Mouse (Mus musculus) MEL (cell line): ENCODE results near the gene Asna1.

Experiments used
- CHD2 ChIP-seq: IDR thresholded peaks from 2 replicates; pipeline ENCODE4 v1.6.1; 2011; ENCODE audit warnings: low read length, improper control_type of control experiment
- CTCF ChIP-seq, 3 experiments: IDR thresholded peaks in 2 of 3; conservative IDR thresholded peaks in 1 of 3; 2 replicates each; pipeline ENCODE4 v1.5.1; 2011 to 2012; ENCODE audit warnings: low read length in 3 of 3, low read depth in 2 of 3, mild to moderate bottlenecking in 2 of 3, improper control_type of control experiment in 1 of 3, inconsistent platforms in 1 of 3, mixed read lengths in 1 of 3, moderate library complexity in 1 of 3; ENCODE audit not compliant: control insufficient read depth in 1 of 3, insufficient read depth in 1 of 3, poor library complexity in 1 of 3, severe bottlenecking in 1 of 3
- EP300 ChIP-seq, 2 experiments: IDR thresholded peaks; 2 replicates each; pipeline ENCODE4 v1.6.1; 2011; ENCODE audit warnings: improper control_type of control experiment in 2 of 2, low read length in 2 of 2, low read depth in 1 of 2, mild to moderate bottlenecking in 1 of 2
- ETS1 ChIP-seq: IDR thresholded peaks from 2 replicates; pipeline ENCODE4 v1.6.1; 2012; ENCODE audit warnings: low read depth, mild to moderate bottlenecking, inconsistent platforms, low read length, improper control_type of control experiment, moderate library complexity
- GATA1 ChIP-seq: IDR thresholded peaks from 2 replicates; pipeline ENCODE4 v1.6.1; 2011; ENCODE audit warnings: low read depth, low read length, improper control_type of control experiment
- KAT2A ChIP-seq: conservative IDR thresholded peaks from 2 replicates; pipeline ENCODE4 v1.6.1; 2012; ENCODE audit warnings: low read depth, low read length, improper control_type of control experiment, inconsistent platforms
- MXI1 ChIP-seq: IDR thresholded peaks from 2 replicates; pipeline ENCODE4 v1.6.1; 2011; ENCODE audit warnings: mild to moderate bottlenecking, low read depth, low read length, improper control_type of control experiment
- MYC ChIP-seq: IDR thresholded peaks from 2 replicates; pipeline ENCODE4 v1.6.1; 2011; ENCODE audit warnings: low read depth, mild to moderate bottlenecking, low read length, improper control_type of control experiment, moderate library complexity
- POLR2A ChIP-seq, 2 experiments: IDR thresholded peaks; 2 replicates each; pipeline ENCODE4 v1.6.1; 2011 to 2012; ENCODE audit warnings: low read length in 2 of 2, mild to moderate bottlenecking in 2 of 2, control low read depth in 1 of 2, improper control_type of control experiment in 1 of 2, low read depth in 1 of 2, moderate library complexity in 1 of 2; ENCODE audit not compliant: control insufficient read depth in 1 of 2, insufficient read depth in 1 of 2, poor library complexity in 1 of 2
- TBP ChIP-seq: IDR thresholded peaks from 2 replicates; pipeline ENCODE4 v1.8.0; 2011; ENCODE audit warnings: low read depth, low read length, improper control_type of control experiment
- USF1 ChIP-seq: IDR thresholded peaks from 2 replicates; pipeline ENCODE4 v1.6.1; 2014; ENCODE audit warnings: low read depth, mild to moderate bottlenecking, inconsistent platforms, low read length, improper control_type of control experiment, moderate library complexity
- ZKSCAN1 ChIP-seq: IDR thresholded peaks from 2 replicates; pipeline ENCODE4 v1.6.1; 2012; ENCODE audit warnings: low read depth, mild to moderate bottlenecking, inconsistent platforms, low read length, improper control_type of control experiment, moderate library complexity
- ZMIZ1 ChIP-seq: IDR thresholded peaks from 2 replicates; pipeline ENCODE4 v1.6.1; 2012; ENCODE audit warnings: low read depth, mild to moderate bottlenecking, inconsistent platforms, low read length, improper control_type of control experiment, moderate library complexity

DNA sequence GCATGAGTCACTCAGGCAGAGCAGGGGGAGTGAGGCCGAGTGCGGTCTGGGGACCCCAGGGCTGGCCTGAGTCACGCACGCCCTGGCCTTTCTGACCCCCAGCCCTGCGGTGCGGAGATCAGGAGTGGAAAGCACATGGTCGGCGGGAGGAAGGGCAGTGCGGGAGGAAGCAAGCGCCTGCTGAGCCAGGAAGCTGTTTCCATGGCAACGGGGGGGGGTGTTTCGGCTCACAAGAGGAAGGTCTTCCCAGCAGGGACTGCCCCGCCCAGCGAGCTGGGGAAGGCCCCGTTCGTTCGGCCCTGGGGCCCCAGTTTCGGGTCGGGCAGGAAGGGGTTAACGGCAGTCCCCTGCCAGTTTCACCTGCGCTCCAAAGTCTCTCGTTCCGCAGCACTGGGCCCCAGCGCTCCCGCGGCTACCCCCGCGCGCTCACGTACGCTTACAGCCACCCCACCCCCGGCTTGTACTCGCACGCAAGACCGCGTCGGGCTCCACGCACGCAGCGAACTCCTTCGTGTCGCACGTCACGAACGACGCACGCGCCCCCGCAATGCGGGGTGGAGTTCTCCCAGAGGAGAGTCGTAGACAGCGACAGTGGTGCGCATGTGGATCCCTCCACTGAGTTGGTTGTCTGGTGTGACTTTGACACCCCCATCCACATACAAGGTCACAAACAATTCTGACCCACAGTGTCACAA is 39.2 kb downstream of the Asna1 start:
- TF ChIP-seq ETS1, result peak; percentile 46; the same call in 1 of the 2 replicates
- TF ChIP-seq POLR2A (IDR thresholded peaks at IDR 0.05; ENCODE audit: control insufficient read depth in 1 of 2, insufficient read depth in 1 of 2, low read depth in 1 of 2, low read length in 2 of 2, poor library complexity in 1 of 2), result peak; percentile 18 to 70
- no peak; the same call in 1 of the 2 replicates for TF ChIP-seq TBP
- peak; percentile 76; the same call in 1 of the 2 replicates for TF ChIP-seq MYC
- TF ChIP-seq CTCF (IDR thresholded peaks at IDR 0.05 in 2 of 3, conservative IDR thresholded peaks at IDR 0.05 in 1 of 3; ENCODE audit: control insufficient read depth in 1 of 3, insufficient read depth in 1 of 3, low read depth in 2 of 3, low read length in 3 of 3, poor library complexity in 1 of 3, severe bottlenecking in 1 of 3), result no peak
- 0 out of 2 replicates have a peak, but pooled peaks have one; percentile 4 for TF ChIP-seq USF1
- TF ChIP-seq EP300 (IDR thresholded peaks at IDR 0.05; ENCODE audit: low read depth in 1 of 2, low read length in 2 of 2), result peak; percentile 27 to 32; a peak in 2 of 4 replicates
- no peak for TF ChIP-seq ZKSCAN1
- TF ChIP-seq GATA1, result no peak
- peak; percentile 96 for TF ChIP-seq MXI1
- TF ChIP-seq CHD2, result no peak
- 0 out of 2 replicates have a peak, but pooled peaks have one; percentile 44 for TF ChIP-seq ZMIZ1
- TF ChIP-seq KAT2A, result no peak; the same call in 1 of the 2 replicates
